Mouse (Mus musculus): Measurements from ENCODE around the gene Pck2.

Gene Pck2

DNA sequence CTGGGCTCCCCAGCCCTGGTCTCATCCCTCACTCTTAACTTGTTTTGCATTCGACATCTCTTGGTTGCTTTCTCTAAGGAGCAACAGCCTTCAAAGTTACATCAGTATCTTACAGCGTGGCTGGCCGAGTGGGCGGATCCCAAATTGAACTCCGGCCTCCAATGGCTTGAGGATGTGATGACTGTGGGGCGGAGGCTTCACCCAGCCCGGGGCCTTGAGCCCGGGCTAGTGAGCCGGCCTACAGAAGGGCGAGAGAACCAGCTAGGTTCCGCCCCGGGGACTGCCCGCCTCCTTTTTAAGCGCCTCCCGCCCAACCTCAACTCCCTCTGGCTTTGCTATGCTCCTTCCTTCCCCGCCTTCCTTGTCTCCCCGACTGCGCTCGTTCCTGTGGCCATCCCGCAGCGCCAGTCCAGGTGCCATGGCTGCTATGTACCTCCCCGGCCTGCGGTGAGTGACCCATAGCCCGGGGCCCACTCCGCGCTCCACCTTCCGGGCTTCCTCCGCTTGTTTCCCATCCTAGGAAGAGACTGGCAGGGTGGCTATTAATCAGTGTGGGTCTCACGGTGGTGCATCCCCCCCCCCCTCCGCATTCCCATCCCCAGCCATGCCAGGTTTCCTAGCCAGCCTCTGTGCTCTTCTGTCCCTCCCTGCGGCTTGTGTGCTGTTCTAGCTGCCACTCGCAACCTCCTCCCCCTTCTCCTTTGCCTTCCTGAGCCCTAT is at the start of gene Pck2:
Pck2 (plus strand) TSS at position 200 of the 720 bp plus-strand sequence.
- DNase-seq (ENCODE audit: low spot score), result peak; percentile 85

DNA sequence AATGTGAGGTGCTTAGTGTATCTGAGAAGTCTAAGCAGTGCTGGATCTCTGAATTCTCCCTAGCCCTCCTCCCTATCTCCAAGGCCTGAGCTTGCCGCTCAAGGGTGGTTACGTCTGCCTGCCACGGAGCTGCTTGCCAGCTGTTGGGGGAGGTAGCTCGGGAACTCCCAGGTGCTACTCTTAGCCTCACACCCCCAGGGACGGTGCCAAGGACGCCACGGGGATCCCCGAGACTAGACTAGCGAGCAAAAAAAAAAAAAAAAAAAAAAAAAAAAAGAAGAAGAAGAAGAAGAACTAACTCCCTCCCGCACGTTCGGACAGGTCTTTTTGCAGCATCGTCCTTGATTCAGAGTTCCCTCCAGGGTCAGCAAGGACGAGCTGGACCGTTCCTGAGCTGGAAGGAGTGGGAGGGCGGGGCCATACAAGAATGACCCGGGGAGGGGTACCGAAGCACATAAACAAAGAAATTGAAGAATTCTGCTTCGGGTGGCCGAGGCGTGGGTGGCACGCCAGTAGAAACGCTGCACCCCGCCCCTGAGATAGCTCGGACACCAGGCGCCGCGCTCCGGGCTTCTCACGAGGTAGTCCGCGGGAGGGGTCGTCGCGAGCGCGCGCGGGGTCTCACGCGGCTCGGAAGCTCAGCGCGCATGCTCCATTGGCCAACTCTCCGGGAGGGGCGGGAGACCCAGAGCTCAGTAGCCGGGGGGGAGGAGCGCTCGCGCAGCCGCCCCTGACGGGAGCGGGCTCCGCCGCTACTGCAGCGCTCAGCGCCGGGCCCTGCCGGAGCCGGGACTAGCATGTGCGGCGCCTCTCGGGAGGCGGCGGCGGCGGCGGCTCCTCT is 49.5 kb upstream of the Pck2 start, which contains the start of gene Carmil3:
Carmil3 (plus strand) TSS at position 291 of the 841 bp plus-strand sequence.
- DNase-seq (ENCODE audit: low spot score), result peak; percentile 79

DNA sequence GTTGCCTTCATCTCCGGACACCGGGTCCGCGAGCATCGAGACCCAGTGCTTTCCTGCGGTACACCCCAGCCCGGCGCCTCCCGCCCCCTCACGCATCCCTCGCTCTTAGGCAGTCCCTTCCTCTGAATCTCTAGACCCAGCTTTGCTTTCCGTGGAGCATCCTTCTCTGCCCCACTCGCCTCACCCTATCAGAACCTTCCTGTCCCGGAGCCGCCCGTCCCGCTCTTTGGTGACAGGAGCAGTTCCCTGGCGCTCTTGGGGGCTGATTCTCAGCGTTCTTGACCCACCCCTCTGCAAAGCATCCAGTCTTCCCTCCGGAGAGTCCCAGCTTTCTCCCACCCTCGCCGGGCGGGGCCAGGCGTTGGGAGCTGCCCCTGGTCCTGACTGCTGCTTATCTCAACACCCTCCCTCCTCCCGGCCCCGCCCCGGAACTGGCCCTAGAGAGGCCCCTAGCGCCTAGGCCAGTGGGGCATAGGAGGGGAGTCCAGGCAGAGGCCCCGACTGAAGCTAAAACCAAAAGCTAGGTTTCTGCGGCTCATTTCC is 48.7 kb upstream of the Pck2 start:
- peak; percentile 71 for DNase-seq (ENCODE audit: low spot score)

DNA sequence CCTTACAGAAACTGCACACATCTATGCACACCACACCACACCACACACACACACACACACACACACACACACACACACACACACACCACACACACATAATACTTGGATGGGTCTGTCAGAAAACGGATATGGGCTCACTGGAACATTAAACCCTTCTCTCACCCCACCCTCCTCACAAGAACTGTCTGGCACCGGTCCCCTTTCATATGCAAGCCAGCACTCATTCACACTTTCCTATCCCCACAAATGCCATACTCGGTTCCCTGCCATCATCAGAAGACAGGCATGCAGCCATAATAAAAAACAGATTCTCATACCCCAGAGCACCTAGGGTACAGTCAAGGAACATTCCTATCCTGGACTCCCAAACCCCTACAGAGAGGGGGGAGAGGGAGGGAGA is 48.0 kb upstream of the Pck2 start:
- DNase-seq (ENCODE audit: low spot score), result no peak

DNA sequence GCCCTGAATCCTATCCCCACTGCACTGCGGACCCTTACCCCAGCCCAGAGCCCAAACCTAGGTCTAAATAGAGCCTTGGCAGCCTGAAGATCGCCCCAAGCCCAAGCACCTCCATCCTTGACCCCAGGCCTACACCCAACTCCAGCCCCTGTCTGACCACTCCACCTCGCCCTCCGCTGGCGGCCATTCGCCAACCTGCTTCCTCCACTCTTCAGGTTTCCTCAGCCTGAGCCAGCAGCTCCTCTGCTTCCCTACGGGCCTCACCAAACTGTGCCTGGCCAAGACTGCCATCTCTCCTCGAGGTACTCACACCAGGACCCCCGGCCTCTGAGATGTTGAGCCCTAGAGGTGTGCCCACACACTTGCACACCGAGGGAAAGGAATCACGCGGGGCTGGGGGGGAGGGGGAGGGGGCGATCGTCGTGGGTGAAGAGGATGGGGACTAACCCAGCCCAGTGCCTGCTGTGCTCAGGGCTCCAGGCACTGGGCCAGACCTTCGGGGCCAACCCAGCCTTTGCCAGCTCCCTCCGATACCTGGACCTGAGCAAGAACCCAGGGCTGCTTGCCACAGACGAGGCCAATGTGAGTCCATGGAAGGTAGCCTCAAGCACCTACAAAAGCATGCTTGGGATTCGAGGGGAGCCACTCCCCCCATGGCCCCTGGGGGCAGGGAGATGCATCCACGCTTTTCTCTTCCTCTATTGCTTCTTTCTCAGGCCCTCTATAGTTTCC is 44.4 kb upstream of the Pck2 start:
- no peak for DNase-seq (ENCODE audit: low spot score)

DNA sequence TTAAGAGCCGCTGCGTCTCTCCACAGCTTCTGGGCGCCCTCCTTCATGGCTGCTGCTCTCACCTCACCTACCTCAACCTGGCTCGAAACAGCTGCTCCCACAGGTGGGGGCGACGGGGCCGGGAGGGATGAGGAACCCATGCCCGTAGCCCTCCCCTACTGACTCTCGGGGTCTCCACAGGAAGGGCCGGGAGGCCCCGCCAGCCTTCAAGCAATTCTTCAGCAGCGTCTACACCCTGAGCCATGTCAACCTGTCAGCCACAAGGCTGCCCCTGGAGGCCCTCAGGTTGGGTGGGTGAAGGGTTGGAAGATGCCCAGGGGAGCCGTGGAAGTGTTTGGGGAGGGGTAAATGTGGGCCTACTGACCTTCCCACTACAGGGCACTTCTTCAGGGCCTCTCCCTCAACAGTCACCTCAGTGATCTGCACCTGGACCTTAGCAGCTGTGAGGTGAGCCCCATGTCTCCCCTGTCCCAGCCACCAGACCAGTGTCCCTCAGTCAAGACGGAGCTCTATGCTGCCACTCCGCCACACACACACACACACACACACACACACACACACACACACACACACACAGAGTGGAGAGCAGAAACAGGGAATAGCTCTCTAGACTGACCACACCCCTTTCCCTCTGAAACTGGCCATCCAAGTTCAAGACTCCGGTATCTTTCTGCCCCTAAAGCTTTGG is 43.2 kb upstream of the Pck2 start:
- DNase-seq (ENCODE audit: low spot score), result no peak

DNA sequence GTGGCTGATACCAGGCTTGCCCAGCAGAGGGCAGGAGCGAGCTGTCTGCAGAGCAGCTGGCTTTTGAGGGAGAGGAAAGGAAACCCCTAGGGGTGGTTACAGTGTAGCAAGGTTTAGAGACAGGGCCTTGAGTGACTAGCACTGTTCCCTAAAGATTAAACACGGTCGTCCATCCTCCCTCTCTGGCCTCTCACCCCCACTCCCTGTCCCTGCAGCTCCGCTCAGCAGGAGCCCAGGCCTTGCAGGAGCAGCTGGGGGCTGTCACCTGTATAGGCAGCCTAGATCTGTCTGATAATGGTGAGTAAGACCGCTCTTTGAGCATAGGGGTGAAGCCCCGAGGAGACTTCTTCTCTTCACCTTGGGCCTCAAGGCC is 42.6 kb upstream of the Pck2 start:
- DNase-seq (ENCODE audit: low spot score), result peak; percentile 85

DNA sequence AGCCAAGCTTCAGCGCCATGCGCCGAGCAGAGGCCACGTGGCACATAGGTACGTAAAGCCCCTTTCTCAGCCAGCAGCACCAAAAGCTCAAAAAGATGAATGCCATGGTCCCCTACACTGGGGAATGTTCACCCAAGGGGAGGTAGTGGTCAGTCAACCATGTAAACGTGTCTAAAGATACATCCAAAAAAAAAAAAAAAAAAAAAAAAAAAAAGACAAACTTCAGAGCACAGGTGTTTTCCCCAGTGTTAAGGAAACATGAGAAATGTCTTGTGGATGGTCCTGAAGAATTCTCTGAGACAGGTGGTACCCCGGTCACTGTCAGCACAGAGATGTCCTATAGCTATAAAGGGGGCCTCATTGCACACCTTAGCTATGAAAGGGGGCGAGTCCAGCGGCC is 34.5 kb upstream of the Pck2 start:
- no peak for DNase-seq (ENCODE audit: low spot score)

DNA sequence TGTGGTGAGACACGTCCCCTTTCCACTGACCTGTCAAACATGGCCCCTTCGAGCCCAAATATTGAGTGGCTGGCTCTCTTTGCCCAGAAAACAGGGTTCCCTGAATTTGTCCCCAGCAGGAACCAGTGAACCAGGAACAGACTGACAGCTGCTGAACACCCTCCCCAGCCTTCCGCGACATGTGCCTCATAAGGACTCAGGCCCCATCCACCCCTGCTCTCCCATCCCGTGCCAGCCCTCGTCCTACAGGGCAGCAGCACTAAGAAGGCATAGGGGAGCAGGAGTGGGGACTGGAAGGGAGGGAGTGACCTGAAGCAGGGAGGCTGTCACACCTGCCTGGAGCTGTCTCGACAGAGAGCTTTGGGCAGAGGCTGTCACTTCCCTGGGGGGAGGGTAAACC is 32.3 kb upstream of the Pck2 start:
- DNase-seq (ENCODE audit: low spot score), result no peak

DNA sequence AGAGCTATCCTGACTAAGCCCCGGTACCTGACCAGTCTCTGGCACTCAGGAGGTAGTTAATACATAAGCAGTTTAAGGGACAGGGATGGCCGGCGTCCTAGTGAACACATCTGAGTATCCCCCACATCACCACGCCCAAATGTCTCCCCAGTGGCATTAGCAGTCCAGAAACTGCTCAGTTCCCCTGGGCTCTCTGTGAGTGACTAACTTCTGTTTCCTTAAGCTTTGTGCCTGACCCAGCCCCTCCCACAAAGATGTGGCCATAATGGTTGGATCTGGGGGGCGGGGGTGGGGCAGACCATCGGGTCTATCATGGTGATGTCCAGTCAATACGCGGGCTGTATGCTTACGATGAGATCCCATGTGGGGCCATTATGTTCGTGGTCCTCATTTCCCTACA is 30.5 kb upstream of the Pck2 start:
- DNase-seq (ENCODE audit: low spot score), result no peak

DNA sequence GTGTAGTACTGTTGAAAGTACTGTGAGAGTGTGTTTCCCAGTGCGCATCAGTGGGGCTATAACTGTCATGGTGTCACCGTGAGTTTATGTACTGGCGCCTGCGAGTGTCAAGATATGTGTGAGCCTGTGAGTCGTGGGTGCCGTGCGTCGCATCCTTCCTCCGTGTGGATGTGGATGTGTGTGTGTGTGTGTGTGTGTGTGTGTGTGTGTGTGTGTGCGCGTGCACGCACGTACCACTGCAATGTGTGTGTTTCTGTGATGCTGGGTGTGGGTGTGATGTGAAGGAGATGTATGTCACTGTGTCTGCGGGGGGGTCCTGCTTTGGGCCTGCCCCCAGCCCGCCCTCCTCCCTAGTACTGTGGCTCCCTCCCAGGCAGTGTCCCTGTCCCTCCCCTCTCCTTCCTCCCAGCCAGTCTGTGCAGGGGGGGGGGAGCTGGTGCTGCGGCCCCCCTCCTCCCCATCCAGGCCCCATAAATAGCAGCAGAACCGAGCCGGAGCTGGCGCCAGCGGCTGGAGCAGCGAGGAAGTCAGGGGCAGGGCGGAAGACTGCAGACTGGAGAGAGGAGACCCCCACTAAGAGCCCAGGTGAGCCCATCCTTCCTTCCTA is 29.8 kb upstream of the Pck2 start, which contains the start of gene Cpne6:
Cpne6 (plus strand) TSS at position 321 of the 607 bp plus-strand sequence.
- no peak for DNase-seq (ENCODE audit: low spot score)

DNA sequence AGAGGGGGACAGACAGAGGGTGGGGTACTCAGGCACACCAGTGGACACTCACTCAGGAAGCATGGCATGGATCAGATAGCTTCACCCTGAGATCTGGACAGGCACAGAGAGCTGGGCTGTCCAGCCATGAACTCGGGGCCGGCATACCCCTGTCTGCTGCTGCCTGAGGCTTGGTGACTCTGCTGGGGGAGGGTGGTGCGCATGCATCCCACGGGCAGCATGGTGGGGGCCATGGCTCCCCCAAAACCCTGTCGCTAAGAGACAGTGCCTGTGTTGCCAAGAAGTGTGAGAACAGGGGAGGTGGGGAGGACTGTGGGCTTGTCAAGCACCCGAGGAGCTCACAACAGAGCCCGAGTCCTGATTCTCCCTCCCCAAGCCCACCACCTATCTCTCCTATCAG is 29.0 kb upstream of the Pck2 start:
- no peak for DNase-seq (ENCODE audit: low spot score)

DNA sequence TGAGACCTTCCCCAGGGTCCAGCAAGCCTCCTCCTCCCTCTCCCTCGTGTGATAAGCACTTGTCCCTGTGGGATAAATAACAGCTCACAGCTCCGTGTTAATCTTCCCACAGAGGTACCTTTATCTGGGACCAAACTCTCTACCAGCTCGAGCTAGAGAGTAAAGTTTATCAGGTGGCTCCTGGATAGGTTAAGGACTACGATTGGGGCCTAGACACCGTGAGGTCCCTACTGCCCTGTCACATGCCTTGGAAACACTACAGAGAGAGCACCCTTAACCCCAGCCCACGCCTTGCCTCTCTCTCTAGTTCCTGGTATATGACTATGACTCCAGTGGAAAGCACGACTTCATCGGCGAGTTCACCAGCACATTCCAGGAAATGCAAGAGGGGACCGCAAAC is 26.1 kb upstream of the Pck2 start:
- DNase-seq (ENCODE audit: low spot score), result no peak

DNA sequence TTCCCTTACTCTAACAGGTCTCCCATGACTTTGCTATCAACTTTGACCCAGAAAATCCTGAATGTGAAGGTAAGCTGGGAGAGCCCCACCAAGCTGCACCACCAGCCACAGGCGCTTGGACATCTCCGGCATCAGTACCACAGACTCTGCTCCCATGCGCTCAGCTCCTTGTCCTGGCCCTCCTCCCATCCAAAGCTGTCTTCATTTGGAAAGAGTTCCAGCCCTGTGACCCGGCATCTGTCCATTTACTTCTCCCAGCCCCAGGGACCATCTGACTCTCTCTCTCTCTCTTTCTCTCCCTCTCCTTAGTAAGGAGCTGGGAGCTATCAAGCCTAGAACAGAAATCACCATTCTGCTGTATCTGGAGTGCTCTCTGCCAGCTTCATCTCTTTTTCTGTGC is 24.2 kb upstream of the Pck2 start:
- no peak for DNase-seq (ENCODE audit: low spot score)

DNA sequence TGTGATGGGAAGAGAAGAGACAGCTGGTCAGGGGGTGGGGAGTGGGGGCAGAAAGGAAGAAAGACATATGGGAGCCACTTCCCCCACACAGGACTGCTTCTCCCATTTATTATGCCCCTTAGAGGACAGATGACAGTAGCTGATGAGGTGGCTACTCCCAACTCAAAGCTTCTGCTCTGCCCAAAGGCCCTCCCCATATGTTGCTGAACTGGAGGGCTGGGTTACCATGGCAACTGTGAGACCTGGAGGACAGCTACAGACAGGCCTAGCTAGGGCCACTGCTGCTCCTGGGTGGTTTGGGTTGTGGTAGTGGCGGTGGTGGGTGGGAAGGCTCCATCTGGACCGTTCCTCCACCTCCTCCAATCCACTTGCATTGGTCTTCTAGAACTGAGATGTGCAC is 21.2 kb upstream of the Pck2 start:
- no peak for DNase-seq (ENCODE audit: low spot score)

DNA sequence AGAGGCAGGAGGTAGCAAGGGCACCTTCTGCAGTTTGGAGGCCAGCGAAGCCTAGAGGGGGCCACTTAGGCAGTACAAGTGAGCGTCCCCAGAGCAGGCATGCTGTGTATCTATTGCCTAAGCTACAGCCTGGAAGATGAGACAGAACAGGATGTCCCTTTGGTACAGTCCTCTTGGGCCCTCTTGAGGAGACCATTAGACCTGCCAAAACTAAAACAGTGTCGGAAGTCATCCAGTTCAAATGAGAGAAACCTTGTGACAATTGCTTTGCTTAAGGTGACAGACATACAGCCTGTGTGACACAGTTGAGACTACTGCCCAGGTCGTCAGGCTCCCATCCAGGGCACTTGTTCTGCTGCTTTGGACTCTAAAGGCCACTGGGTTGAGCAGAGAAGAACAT is 20.5 kb upstream of the Pck2 start:
- DNase-seq (ENCODE audit: low spot score), result no peak

DNA sequence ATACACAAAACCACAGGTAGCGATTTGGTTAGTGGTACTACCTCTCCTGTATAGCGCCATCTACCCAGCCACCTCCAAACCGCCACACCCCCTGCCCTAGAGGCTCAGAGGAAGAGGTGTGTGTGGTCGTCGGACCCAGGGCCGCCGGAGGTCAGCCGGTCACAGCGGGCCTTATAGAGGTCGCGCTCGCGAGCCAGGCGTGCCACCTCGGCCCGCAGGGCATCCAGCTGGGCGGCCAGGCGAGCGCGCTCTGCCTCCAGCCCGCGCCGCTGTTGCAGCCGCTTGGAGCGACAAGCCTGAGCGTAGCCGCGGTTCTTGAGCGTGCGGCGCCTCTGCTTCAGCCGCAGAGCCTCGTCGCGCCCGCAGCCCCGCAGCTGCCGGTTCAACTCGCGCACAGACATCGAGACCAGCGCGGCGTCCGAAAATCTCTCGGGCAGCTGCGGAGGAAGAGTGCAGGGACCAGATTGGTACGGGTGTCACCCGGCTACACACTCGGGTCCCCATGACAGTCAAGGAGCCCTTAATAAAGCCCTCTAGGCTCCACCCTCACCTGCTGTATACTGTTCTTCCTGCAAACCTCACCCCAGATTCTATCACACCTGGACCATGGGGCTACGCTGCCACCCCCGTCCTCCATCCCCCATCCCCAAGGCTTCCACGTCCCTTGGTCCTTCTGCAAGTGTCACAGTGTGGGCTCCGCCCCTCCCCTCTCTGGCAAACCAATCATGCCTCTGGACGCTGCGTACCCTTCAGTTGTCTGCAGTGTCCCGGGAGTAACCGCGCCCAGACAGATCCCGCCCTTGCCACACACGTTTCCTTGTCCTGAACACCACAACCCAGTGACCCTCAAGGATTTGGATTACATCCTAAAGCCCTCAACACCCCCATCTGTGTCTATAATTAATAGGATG is 19.4 kb upstream of the Pck2 start:
- no peak for DNase-seq (ENCODE audit: low spot score)

DNA sequence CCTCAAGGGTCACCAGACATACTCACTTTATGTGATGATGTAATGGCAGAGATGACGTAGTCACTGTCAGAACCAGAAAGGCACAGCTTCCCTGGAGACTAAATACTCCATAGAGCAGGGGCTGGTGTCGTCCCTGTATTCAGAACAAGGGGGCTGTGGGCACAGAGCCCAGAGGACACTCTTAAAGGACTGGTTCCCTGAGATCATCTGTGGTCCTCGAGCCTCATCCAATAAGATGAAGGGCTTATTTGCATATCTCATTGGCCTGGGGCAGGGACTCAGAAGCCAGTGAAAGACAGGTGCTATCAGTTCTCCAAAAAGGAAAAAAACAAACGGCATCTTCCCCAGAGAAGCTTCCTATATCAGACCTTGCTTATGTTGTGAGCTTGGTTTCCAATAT is 16.0 kb upstream of the Pck2 start:
- no peak for DNase-seq (ENCODE audit: low spot score)

DNA sequence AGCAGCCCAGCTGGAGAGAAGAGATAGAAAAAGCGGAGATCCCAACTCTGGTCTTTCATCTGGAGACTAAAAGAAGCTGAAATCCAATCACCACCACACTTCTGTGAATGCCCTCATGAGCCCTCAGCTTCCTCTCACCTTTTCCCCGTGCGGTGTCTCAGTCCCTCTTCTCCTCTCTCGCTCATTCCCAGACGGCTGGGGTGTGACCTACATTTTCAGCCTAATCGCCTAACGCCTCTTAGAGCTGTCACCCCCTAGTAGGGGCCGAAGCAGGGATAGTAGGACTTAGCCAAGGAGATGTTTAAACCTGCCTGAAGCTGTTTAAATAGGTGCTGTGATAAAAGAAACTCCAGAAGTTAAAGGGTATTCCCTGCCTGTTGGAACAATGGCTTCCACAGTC is 15.3 kb upstream of the Pck2 start, which contains the start of gene Nrl:
Nrl (minus strand) TSS at position 197 of the 400 bp plus-strand sequence.
- DNase-seq (ENCODE audit: low spot score), result no peak

DNA sequence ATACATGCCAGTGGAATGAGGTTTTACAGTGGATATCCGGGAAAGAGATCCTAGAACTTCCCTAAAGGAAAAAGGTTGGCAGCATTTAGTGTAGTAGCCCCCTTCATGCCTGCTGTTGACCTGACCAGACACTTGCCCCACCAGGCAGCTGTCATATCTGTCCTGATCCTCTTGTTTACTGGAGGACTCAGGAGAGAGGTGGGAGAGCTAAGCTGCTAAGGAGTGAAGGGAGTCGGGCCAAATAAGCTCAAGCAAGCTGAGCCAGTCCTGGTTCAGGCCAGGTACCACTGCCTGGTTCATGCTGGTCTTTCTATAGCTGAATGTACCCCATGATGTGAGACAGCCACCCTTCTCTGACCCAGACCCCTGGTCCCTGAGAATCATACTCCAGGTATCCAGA is 13.4 kb upstream of the Pck2 start:
- no peak for DNase-seq (ENCODE audit: low spot score)
